Mouse (Mus musculus): ENCODE data around the gene Ang. TPM values are rescaled to one million over a fixed set of nuclear protein-coding genes. Genes with fewer than 3 reads are reported as not detected.

Gene Ang
- total and polyA plus RNA-seq, 2 experiments from 2014 or later = 1.9 to 3.9 TPM

- no peak overlapping the region for H3K27ac ChIP-seq
- ATAC-seq (no peak), DNase-seq (ENCODE audit: low spot score) (no peak)
- 89% methylated on average over 4 of the region's 4 CpGs for WGBS
- H3K9me3 ChIP-seq (ENCODE audit: low read length) = no peaks in the 10 kb centered on the region
- H3K4me2 ChIP-seq (ENCODE audit: low read depth, low read length) = no peak overlapping the region
- H3K27me3 ChIP-seq (ENCODE audit: insufficient read depth, low read length) = no peaks in the 10 kb centered on the region
- no peak overlapping the region for H3K9ac ChIP-seq (replicated peaks; ENCODE audit: low read length)
- no peak for TF ChIP-seq CTCF (IDR thresholded peaks at IDR 0.05; ENCODE audit: low read depth)
- no peaks in the 10 kb centered on the region for H3K4me1 ChIP-seq (ENCODE audit: insufficient read depth, low read length)
- no peaks in the 10 kb centered on the region for H3K36me3 ChIP-seq (ENCODE audit: insufficient read depth, low read length)
- H3K4me3 ChIP-seq (ENCODE audit: low read length) = no peak overlapping the region
Measured at GRCm38 (mm10) chr14:51142119-51142518, 51.2 kb downstream of the Ang start.

DNA sequence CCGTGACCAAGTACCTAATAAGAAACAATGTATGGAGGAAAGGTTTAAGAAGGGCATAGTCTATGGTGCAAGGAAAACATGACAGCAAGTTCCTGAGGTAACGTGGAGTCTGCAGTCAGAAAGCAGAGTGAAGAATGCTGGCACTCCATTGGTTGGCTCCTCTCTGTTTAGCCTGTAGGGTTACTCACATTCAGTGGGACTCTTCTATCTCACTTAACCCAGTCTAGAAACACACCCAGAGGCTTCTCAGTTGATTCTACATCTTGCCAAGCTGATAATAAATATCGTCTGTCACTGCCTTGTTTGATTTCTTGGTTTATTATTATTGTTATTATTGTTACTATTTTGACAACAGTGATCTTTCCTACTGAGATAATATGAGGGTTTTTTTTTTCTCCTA, 51.6 kb downstream of the Ang start:
- Histone ChIP-seq H3K9me3 (ENCODE audit: low read length) (no peaks in the 10 kb centered on the region), H3K4me2 (ENCODE audit: low read depth, low read length) (no peak overlapping the region), H3K4me3 (ENCODE audit: low read length) (no peak overlapping the region), H3K4me1 (ENCODE audit: insufficient read depth, low read length) (no peaks in the 10 kb centered on the region), H3K9ac (replicated peaks; ENCODE audit: low read length) (no peak overlapping the region), H3K36me3 (ENCODE audit: insufficient read depth, low read length) (no peaks in the 10 kb centered on the region), H3K27ac (no peak overlapping the region), H3K27me3 (ENCODE audit: insufficient read depth, low read length) (no peaks in the 10 kb centered on the region)
- no peak for DNase-seq (ENCODE audit: low spot score)
- 79% methylated on average over 3 of the region's 3 CpGs for WGBS
- no peak for TF ChIP-seq CTCF (IDR thresholded peaks at IDR 0.05; ENCODE audit: low read depth)
- ATAC-seq = no peak

DNA sequence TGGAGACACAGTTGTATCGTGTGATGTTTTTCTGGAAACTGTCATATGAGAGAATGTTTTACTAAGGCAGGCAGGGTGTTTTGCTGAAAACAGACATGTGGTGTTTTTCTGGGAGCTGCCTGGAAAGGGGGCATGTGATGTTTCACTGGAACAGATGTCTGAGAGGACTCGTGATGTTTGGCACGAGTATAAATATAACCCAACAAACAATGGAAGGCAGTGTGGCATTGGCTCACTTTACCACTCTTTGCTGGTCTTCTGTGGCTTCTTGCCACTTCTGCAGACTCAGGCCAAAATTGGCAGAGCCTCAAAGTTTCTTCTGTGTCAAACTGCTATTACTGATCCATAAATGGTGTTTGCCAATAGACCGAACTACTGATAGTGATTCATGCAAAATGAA, 52.3 kb downstream of the Ang start:
- no peak overlapping the region for H3K27ac ChIP-seq
- H3K9ac ChIP-seq (replicated peaks; ENCODE audit: low read length) = no peak overlapping the region
- 50% methylated on average over 4 of the region's 4 CpGs for WGBS
- no peaks in the 10 kb centered on the region for H3K9me3 ChIP-seq (ENCODE audit: low read length)
- H3K4me2 ChIP-seq (ENCODE audit: low read depth, low read length) = no peak overlapping the region
- no peaks in the 10 kb centered on the region for H3K36me3 ChIP-seq (ENCODE audit: insufficient read depth, low read length)
- H3K4me3 ChIP-seq (ENCODE audit: low read length) = no peak overlapping the region
- DNase-seq (ENCODE audit: low spot score) (peak; percentile 44), ATAC-seq (no peak; the same call in 1 of the 2 replicates)
- no peaks in the 10 kb centered on the region for H3K27me3 ChIP-seq (ENCODE audit: insufficient read depth, low read length)
- no peak for TF ChIP-seq CTCF (IDR thresholded peaks at IDR 0.05; ENCODE audit: low read depth)
- H3K4me1 ChIP-seq (ENCODE audit: insufficient read depth, low read length) = no peaks in the 10 kb centered on the region

DNA sequence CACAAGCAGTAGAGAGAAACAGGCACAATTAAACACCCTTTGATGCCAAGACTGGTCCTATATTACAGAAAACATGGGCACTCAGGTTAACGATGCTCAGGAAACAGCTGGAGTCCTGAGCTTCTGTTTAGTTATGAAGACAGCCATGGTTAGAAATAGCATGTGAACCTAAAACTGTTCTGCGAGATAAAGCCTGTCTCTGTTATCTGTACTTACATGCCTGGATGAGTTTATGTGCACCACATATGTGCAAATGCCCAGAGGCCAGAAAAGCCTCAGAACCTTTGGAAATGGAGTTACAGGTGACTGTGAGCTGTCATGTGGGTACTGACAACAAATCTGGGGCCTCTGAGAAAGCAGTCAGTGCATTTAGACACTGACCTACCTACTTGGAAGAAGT, 53.0 kb downstream of the Ang start:
- H3K4me3 ChIP-seq (ENCODE audit: low read length) = no peak overlapping the region
- no peak overlapping the region for H3K4me2 ChIP-seq (ENCODE audit: low read depth, low read length)
- 75% methylated on average over 2 of the region's 2 CpGs for WGBS
- DNase-seq (ENCODE audit: low spot score) (no peak), ATAC-seq (no peak)
- no peak overlapping the region for H3K27ac ChIP-seq
- H3K9ac ChIP-seq (replicated peaks; ENCODE audit: low read length) = no peak overlapping the region
- no peaks in the 10 kb centered on the region for H3K36me3 ChIP-seq (ENCODE audit: insufficient read depth, low read length)
- TF ChIP-seq CTCF (IDR thresholded peaks at IDR 0.05; ENCODE audit: low read depth) = no peak
- H3K9me3 ChIP-seq (ENCODE audit: low read length) = no peaks in the 10 kb centered on the region
- H3K27me3 ChIP-seq (ENCODE audit: insufficient read depth, low read length) = no peaks in the 10 kb centered on the region
- H3K4me1 ChIP-seq (ENCODE audit: insufficient read depth, low read length) = no peaks in the 10 kb centered on the region

GRCm38 (mm10) chr14:51144451-51144850, 53.5 kb downstream of the Ang start:
- 94% methylated on average over 4 of the region's 4 CpGs for WGBS
- H3K9me3 ChIP-seq (ENCODE audit: low read length) = no peaks in the 10 kb centered on the region
- TF ChIP-seq CTCF (IDR thresholded peaks at IDR 0.05; ENCODE audit: low read depth) = no peak
- no peaks in the 10 kb centered on the region for H3K36me3 ChIP-seq (ENCODE audit: insufficient read depth, low read length)
- no peak for ATAC-seq
- H3K4me1 ChIP-seq (ENCODE audit: insufficient read depth, low read length) = no peaks in the 10 kb centered on the region
- H3K9ac ChIP-seq (replicated peaks; ENCODE audit: low read length) = no peak overlapping the region
- no peak overlapping the region for H3K27ac ChIP-seq
- H3K27me3 ChIP-seq (ENCODE audit: insufficient read depth, low read length) = no peaks in the 10 kb centered on the region
- no peak overlapping the region for H3K4me3 ChIP-seq (ENCODE audit: low read length)
- H3K4me2 ChIP-seq (ENCODE audit: low read depth, low read length) = no peak overlapping the region
- DNase-seq (ENCODE audit: low spot score) = no peak

DNA sequence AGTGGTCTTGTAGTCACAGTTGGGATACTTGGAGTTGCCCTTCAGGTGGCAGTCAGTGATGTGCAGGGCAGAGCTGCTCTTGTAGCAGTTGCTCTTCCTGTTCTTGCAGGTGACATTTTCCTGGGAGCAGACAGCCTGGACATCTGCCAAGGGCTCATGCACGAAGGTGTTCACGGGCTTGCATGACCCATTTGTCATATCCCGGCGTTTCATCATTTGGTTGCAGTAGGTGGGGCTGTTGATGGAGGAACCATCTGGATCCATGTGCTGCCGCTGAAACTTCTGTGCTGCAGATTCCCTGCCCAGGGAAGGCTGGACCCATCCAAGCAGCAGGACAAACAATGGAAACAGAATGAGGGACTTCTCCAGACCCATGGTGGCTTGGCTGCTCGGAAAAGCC, 54.6 kb downstream of the Ang start:
- no peaks in the 10 kb centered on the region for H3K27me3 ChIP-seq (ENCODE audit: insufficient read depth, low read length)
- H3K36me3 ChIP-seq (ENCODE audit: insufficient read depth, low read length) = no peaks in the 10 kb centered on the region
- no peak overlapping the region for H3K4me2 ChIP-seq (ENCODE audit: low read depth, low read length)
- H3K9ac ChIP-seq (replicated peaks; ENCODE audit: low read length) = no peak overlapping the region
- 86% methylated on average over 6 of the region's 6 CpGs for WGBS
- H3K27ac ChIP-seq = no peak overlapping the region
- no peak overlapping the region for H3K4me3 ChIP-seq (ENCODE audit: low read length)
- no peak for ATAC-seq
- H3K9me3 ChIP-seq (ENCODE audit: low read length) = no peaks in the 10 kb centered on the region
- H3K4me1 ChIP-seq (ENCODE audit: insufficient read depth, low read length) = no peaks in the 10 kb centered on the region
- peak; percentile 2 for DNase-seq (ENCODE audit: low spot score)
- no peak for TF ChIP-seq CTCF (IDR thresholded peaks at IDR 0.05; ENCODE audit: low read depth)

- Histone ChIP-seq H3K4me2 (ENCODE audit: low read depth, low read length) (no peak within 1 kb of the TSS), H3K9me3 (ENCODE audit: low read length) (no peaks in the 10 kb centered on the region), H3K27me3 (ENCODE audit: insufficient read depth, low read length) (no peaks in the 10 kb centered on the region), H3K4me1 (ENCODE audit: insufficient read depth, low read length) (no peaks in the 10 kb centered on the region), H3K27ac (no peak within 1 kb of the TSS), H3K9ac (replicated peaks; ENCODE audit: low read length) (no peak within 1 kb of the TSS), H3K36me3 (ENCODE audit: insufficient read depth, low read length) (no peaks in the 10 kb centered on the region), H3K4me3 (ENCODE audit: low read length) (no peak within 1 kb of the TSS)
- 49% methylated on average over 2 of the region's 2 CpGs for WGBS
- DNase-seq (ENCODE audit: low spot score) = peak; percentile 1
- ATAC-seq = no peak
- TF ChIP-seq CTCF (IDR thresholded peaks at IDR 0.05; ENCODE audit: low read depth) = no peak
Measured at GRCm38 (mm10) chr14:51146685-51147084, 55.7 kb downstream of the Ang start, which contains the start of gene Rnase1. TSS of gene Rnase1 (minus strand) at chr14:51146785.
